Mouse (Mus musculus): ENCODE results near the gene Gm45808. TPM values are rescaled to one million over a fixed set of nuclear protein-coding genes. Genes with fewer than 3 reads are reported as not detected.
"Not testable (repeated sequence)": the region's sequence is repeated elsewhere in the genome, so short reads cannot be mapped to it uniquely, and the experiment has no call there.

Gm45808 gene
- polyA plus RNA-seq, 1 experiment from 2014 or later = not detected

DNA sequence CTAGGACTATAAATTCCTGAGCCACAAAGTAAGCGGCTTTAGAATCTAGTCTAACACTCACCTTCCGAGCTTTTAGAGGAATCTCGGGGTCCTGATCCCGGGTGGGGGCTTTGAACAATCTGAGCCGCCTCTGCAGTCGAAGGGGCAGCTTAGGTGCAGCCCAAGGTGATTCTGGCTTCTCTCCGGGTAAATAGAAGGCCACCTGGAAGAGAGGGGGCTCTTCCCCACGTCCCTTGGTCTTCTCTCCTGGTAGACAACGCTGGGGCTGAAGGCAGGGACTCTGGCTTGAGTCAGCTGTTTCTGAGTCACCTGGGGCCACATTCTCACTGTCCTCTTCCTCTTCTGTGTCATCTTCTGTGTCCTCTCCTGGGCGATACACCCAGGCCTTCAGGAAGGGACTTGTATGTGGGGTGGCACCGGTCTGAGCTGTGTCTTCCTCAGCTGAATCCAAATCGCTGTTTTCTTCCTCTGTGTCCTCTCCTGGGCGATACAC is 37.1 kb upstream of the Gm45808 start:
- H3K27ac ChIP-seq (ENCODE audit: low read length) = no peak overlapping the region
- ATAC-seq = no peak
- H3K27me3 ChIP-seq (replicated peaks; ENCODE audit: control insufficient read depth, insufficient read depth, low read length) = no peaks in the 10 kb centered on the region
- H3K9me3 ChIP-seq (ENCODE audit: control insufficient read depth, low read length) = no peaks in the 10 kb centered on the region
- no peaks in the 10 kb centered on the region for H3K36me3 ChIP-seq (ENCODE audit: control insufficient read depth, insufficient read depth)
- WGBS = 91% methylated on average over 12 of the region's 13 CpGs
- no peak overlapping the region for H3K9ac ChIP-seq (replicated peaks; ENCODE audit: low read depth, low read length)
- no peak overlapping the region for H3K4me2 ChIP-seq (ENCODE audit: low read length)
- H3K4me1 ChIP-seq (replicated peaks; ENCODE audit: control insufficient read depth, insufficient read depth, low read length) = peaks cover 19% of the 10 kb centered on the region
- no peak overlapping the region for H3K4me3 ChIP-seq (replicated peaks; ENCODE audit: low read length)

DNA sequence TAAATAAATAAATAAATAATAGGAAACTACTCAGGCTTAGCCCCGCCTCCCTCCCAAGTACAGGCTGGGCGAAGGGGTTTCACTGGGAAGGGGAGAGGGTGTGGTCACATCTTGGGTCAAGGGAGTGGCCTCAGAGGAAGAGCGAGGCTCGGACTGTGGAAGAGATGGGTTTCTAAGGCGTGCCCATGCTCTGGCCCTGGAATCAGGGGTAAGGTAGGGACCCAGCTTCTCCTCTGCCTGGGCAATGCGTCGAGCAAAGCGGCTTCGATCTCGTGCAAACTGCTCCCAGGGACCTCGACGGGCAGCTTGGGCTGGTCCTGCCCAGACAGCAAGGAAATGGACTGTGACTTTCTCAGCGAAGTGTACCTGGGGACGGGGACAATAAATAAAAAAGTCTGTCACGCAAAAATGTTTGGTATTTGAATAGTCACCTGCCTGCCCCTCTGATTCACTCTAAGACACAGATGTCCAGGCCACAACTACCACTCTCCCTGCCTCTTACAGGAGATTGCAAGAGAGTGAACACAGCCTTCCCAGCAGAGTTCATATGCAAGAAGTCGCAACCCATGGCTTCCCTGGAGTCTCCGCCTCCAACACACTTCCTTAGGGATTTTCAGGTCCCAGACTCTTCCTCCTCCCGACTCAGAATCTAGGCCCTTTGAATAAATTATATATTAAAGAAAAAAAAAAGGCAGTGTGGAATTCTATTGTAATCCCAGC is 36.5 kb upstream of the Gm45808 start:
- no peaks in the 10 kb centered on the region for H3K27me3 ChIP-seq (replicated peaks; ENCODE audit: control insufficient read depth, insufficient read depth, low read length)
- no peak overlapping the region for H3K9ac ChIP-seq (replicated peaks; ENCODE audit: low read depth, low read length)
- H3K27ac ChIP-seq (ENCODE audit: low read length) = no peak overlapping the region
- no peak for ATAC-seq
- peaks cover 19% of the 10 kb centered on the region for H3K4me1 ChIP-seq (replicated peaks; ENCODE audit: control insufficient read depth, insufficient read depth, low read length)
- H3K9me3 ChIP-seq (ENCODE audit: control insufficient read depth, low read length) = no peaks in the 10 kb centered on the region
- no peaks in the 10 kb centered on the region for H3K36me3 ChIP-seq (ENCODE audit: control insufficient read depth, insufficient read depth)
- no peak overlapping the region for H3K4me3 ChIP-seq (replicated peaks; ENCODE audit: low read length)
- 77% methylated on average over 18 of the region's 18 CpGs for WGBS
- H3K4me2 ChIP-seq (ENCODE audit: low read length) = no peak overlapping the region

DNA sequence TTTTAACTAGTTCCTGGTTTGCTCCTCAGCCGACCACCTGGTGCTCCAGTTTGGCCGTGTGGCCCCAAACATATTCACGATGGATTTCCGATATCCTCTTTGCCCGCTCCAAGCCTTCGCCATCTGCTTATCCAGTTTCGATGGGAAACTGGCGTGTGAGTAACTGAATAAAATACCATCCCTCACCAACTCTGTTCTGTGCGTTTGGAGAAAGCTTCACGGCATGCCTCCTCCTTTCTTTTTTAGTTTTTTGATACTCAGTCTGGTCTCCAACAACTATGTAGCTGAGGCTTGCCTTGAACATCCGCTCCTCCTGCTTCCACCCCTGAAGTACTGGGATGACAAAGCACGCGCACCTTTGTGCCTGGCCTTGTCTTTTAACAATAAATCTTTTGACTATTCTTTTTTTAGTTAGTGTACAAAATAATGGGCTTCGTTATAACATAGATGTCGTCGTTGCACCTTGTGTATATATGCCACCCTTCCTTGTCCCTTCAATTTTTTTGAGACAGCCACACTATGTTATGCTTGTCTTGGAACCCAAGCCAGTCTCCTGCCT is 35.7 kb upstream of the Gm45808 start:
- peak; percentile 24 for ATAC-seq
- Histone ChIP-seq H3K27ac (ENCODE audit: low read length) (no peak overlapping the region), H3K4me3 (replicated peaks; ENCODE audit: low read length) (peak overlapping the region; percentile 61), H3K27me3 (replicated peaks; ENCODE audit: control insufficient read depth, insufficient read depth, low read length) (no peaks in the 10 kb centered on the region), H3K9ac (replicated peaks; ENCODE audit: low read depth, low read length) (no peak overlapping the region; the same call in 1 of the 2 replicates), H3K9me3 (ENCODE audit: control insufficient read depth, low read length) (no peaks in the 10 kb centered on the region), H3K4me1 (replicated peaks; ENCODE audit: control insufficient read depth, insufficient read depth, low read length) (peaks cover 19% of the 10 kb centered on the region), H3K36me3 (ENCODE audit: control insufficient read depth, insufficient read depth) (no peaks in the 10 kb centered on the region), H3K4me2 (ENCODE audit: low read length) (peak overlapping the region; percentile 57)
- 56% methylated on average over 16 of the region's 16 CpGs for WGBS

- Histone ChIP-seq H3K9me3 (ENCODE audit: control insufficient read depth, low read length) (no peaks in the 10 kb centered on the region), H3K4me1 (replicated peaks; ENCODE audit: control insufficient read depth, insufficient read depth, low read length) (peaks cover 19% of the 10 kb centered on the region), H3K9ac (replicated peaks; ENCODE audit: low read depth, low read length) (peak overlapping the region; percentile 66), H3K27me3 (replicated peaks; ENCODE audit: control insufficient read depth, insufficient read depth, low read length) (no peaks in the 10 kb centered on the region), H3K36me3 (ENCODE audit: control insufficient read depth, insufficient read depth) (no peaks in the 10 kb centered on the region), H3K27ac (ENCODE audit: low read length) (peak overlapping the region; percentile 89), H3K4me3 (replicated peaks; ENCODE audit: low read length) (peak overlapping the region; percentile 61), H3K4me2 (ENCODE audit: low read length) (peak overlapping the region; percentile 57)
- under 1% methylated on average over 28 of the region's 28 CpGs for WGBS
- peak; percentile 90 for ATAC-seq
Measured at GRCm38 (mm10) chr7:45521728-45522184, 35.1 kb upstream of the Gm45808 start.

- no peak overlapping the region for H3K4me3 ChIP-seq (replicated peaks; ENCODE audit: low read length)
- H3K4me1 ChIP-seq (replicated peaks; ENCODE audit: control insufficient read depth, insufficient read depth, low read length) = peaks cover 15% of the 10 kb centered on the region
- H3K9me3 ChIP-seq (ENCODE audit: control insufficient read depth, low read length) = no peaks in the 10 kb centered on the region
- H3K36me3 ChIP-seq (ENCODE audit: control insufficient read depth, insufficient read depth) = no peaks in the 10 kb centered on the region
- ATAC-seq = no peak
- H3K27ac ChIP-seq (ENCODE audit: low read length) = no peak overlapping the region
- H3K27me3 ChIP-seq (replicated peaks; ENCODE audit: control insufficient read depth, insufficient read depth, low read length) = no peaks in the 10 kb centered on the region
- WGBS = 93% methylated on average over 7 of the region's 7 CpGs
- no peak overlapping the region for H3K9ac ChIP-seq (replicated peaks; ENCODE audit: low read depth, low read length)
- H3K4me2 ChIP-seq (ENCODE audit: low read length) = no peak overlapping the region
Measured at GRCm38 (mm10) chr7:45520605-45521004, 34.0 kb upstream of the Gm45808 start.

DNA sequence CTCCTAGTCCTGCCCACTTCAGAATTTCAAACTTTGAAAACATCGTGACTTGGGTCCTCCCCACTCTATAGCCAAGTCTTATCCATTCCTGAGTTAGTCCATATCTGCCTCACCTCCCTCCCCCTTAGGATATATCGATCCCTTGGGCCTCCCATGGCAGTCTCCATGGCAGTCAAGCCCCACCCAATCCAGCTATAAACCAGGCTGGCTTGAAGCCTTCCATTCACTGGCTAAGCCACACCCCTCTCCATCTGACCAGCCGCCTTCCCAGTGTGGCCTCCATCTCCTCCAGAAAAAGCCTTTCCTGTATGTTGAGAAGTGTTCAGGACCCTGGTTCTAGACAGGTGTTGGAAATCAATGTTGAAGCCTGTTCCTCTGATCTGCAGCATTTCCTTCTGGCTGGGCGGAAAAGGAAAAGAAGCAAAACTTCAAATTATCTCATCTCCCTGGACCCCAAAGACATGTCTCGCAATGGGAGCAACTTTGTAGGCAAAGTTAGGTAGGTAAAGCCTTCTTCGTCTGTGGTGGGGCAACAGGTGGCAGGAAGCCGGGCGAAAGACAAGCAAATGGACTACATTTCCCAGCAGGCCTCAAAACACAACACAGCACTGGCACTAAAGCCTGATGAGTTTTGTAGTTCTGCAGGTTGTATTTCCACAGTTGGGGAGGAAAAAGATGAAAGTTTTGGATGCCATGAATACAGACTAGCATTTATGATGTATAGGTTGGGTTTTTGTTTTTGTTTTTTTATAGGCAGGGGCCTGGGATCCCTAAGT is 32.9 kb upstream of the Gm45808 start:
- H3K9me3 ChIP-seq (ENCODE audit: control insufficient read depth, low read length) = no peaks in the 10 kb centered on the region
- peaks cover 7% of the 10 kb centered on the region for H3K4me1 ChIP-seq (replicated peaks; ENCODE audit: control insufficient read depth, insufficient read depth, low read length)
- H3K4me2 ChIP-seq (ENCODE audit: low read length) = no peak overlapping the region
- H3K27ac ChIP-seq (ENCODE audit: low read length) = no peak overlapping the region
- no peak overlapping the region for H3K9ac ChIP-seq (replicated peaks; ENCODE audit: low read depth, low read length)
- H3K27me3 ChIP-seq (replicated peaks; ENCODE audit: control insufficient read depth, insufficient read depth, low read length) = no peaks in the 10 kb centered on the region
- H3K36me3 ChIP-seq (ENCODE audit: control insufficient read depth, insufficient read depth) = no peaks in the 10 kb centered on the region
- H3K4me3 ChIP-seq (replicated peaks; ENCODE audit: low read length) = no peak overlapping the region
- 81% methylated on average over 8 of the region's 8 CpGs for WGBS
- no peak for ATAC-seq

- H3K36me3 ChIP-seq (ENCODE audit: control insufficient read depth, insufficient read depth) = no peaks in the 10 kb centered on the region
- H3K4me1 ChIP-seq (replicated peaks; ENCODE audit: control insufficient read depth, insufficient read depth, low read length) = peaks cover 7% of the 10 kb centered on the region
- H3K4me2 ChIP-seq (ENCODE audit: low read length) = no peak overlapping the region
- H3K4me3 ChIP-seq (replicated peaks; ENCODE audit: low read length) = no peak overlapping the region
- H3K9me3 ChIP-seq (ENCODE audit: control insufficient read depth, low read length) = no peaks in the 10 kb centered on the region
- H3K9ac ChIP-seq (replicated peaks; ENCODE audit: low read depth, low read length) = no peak overlapping the region
- H3K27me3 ChIP-seq (replicated peaks; ENCODE audit: control insufficient read depth, insufficient read depth, low read length) = no peaks in the 10 kb centered on the region
- no peak overlapping the region for H3K27ac ChIP-seq (ENCODE audit: low read length)
- ATAC-seq = no peak
- WGBS = 93% methylated on average over 16 of the region's 16 CpGs
Measured at GRCm38 (mm10) chr7:45518618-45519017, 32.0 kb upstream of the Gm45808 start.

- not testable (repeated sequence) for H3K4me2 ChIP-seq (ENCODE audit: low read length); ATAC-seq; H3K4me1 ChIP-seq (replicated peaks; ENCODE audit: control insufficient read depth, insufficient read depth, low read length); H3K9me3 ChIP-seq (ENCODE audit: control insufficient read depth, low read length); H3K9ac ChIP-seq (replicated peaks; ENCODE audit: low read depth, low read length); H3K27ac ChIP-seq (ENCODE audit: low read length); H3K36me3 ChIP-seq (ENCODE audit: control insufficient read depth, insufficient read depth); H3K4me3 ChIP-seq (replicated peaks; ENCODE audit: low read length); H3K27me3 ChIP-seq (replicated peaks; ENCODE audit: control insufficient read depth, insufficient read depth, low read length)
- 73% methylated on average over 5 of the region's 5 CpGs for WGBS
Measured at GRCm38 (mm10) chr7:45516846-45517245, 30.2 kb upstream of the Gm45808 start.

- H3K4me3 ChIP-seq (replicated peaks; ENCODE audit: low read length) = no peak overlapping the region
- no peaks in the 10 kb centered on the region for H3K4me1 ChIP-seq (replicated peaks; ENCODE audit: control insufficient read depth, insufficient read depth, low read length)
- ATAC-seq = no peak
- no peaks in the 10 kb centered on the region for H3K9me3 ChIP-seq (ENCODE audit: control insufficient read depth, low read length)
- no peaks in the 10 kb centered on the region for H3K27me3 ChIP-seq (replicated peaks; ENCODE audit: control insufficient read depth, insufficient read depth, low read length)
- H3K27ac ChIP-seq (ENCODE audit: low read length) = no peak overlapping the region
- H3K4me2 ChIP-seq (ENCODE audit: low read length) = no peak overlapping the region
- H3K9ac ChIP-seq (replicated peaks; ENCODE audit: low read depth, low read length) = no peak overlapping the region
- H3K36me3 ChIP-seq (ENCODE audit: control insufficient read depth, insufficient read depth) = no peaks in the 10 kb centered on the region
- WGBS = 22% methylated on average over 16 of the region's 16 CpGs
Measured at GRCm38 (mm10) chr7:45515436-45515835, 28.8 kb upstream of the Gm45808 start.
